Mouse (Mus musculus) adrenal gland, adult (tissue): ENCODE measurements at regions not wholly inside any gene's neighbourhood (a gene's known extent, or its start where the extent isn't known, plus 50 kb on each side); places are given as distances from the start of the nearest gene placed in this dataset.
"Not testable (repeated sequence)": the region's sequence is repeated elsewhere in the genome, so short reads cannot be mapped to it uniquely, and the experiment has no call there.

Experiments
- DNase-seq, 2 experiments: peaks; one replicate each; pipeline ENCODE4 v3.0.0; 2022 to 2023; ENCODE audit warnings: low spot score in 1 of 2; ENCODE audit not compliant: inconsistent age in 2 of 2

DNA sequence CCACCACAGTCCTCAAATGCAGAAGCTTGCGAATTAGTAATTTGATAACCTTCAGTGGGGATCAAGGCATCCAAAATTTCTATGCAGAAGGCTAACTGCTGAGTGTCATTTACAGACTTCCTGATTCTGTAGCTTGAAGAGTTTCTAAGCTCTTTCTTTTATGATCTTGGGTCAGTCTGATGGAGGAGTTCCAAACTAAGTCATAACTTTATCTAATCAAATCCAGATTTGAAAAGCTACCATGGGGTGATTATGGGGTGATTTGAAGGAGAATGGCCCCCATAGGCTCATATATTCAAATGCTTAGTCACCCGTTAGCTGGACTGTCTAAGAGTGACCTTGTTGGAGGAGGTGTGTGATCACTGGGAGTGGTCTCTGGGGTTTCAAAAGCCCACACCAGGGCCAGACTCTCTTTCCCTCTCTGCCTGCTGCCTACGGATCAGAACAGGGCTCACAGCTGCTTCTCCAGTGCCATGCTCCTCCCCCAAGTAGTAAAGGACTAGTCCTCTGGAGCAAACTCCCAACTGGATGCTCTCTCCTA, 152.0 kb upstream of the Supt20 start:
- DNase-seq = no peak

DNA sequence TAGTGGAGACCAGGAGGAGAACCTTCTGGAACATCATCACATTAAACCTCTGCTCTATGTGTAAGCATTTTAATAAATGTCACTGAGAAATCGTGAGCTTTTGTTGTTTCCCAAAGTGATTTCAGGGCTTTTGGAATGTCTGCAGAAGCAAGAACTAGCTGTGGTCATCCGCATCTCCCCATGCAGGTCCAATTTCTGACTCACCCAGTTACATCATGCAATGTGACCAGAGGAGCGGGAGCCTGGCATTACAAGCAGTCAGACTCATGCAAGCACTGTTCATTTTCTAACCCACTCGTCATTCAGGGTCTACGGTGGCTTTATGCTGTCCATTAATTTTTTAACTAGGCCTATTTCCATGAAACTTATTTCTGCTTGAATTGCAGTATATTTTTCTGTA, 151.2 kb upstream of the Supt20 start:
- DNase-seq = no peak

DNA sequence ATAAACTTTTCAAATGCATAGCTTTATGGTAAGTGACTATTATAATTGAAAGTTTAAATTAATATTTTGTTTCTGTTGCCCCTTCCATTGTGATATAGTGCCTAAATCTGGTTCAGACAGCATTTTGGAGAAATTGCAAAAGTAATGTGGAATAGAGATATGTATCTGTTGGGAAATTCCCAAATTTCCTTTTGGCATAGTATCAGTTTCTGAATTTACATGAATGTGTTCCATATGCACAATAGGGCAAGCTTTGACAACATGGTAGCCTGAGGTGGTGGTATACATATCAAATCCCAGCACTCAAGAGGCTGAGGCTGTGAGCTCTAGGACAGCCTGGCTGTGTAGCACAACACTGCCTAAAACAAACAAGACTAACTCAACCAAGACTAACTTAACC, 147.2 kb upstream of the Supt20 start:
- DNase-seq = no peak

DNA sequence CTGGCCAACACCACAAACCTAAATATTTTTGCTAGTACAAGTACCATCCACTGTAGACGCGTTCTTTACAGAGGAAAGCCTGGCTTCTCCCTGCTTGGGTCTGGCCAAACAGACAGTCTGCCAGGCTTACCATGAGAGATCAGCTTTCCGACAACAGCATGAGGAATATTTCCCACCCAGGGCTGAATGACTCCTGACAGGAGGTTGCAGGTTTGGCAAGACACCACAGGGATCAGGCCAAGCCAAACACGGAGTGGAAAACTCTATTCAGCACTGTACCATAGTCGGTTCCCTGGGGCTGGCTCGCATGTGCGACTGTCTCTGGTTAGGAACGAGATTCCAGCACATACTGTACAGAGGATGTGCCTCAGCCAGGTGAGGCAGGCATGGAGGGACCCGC, 140.7 kb upstream of the Supt20 start:
- DNase-seq = no peak

DNA sequence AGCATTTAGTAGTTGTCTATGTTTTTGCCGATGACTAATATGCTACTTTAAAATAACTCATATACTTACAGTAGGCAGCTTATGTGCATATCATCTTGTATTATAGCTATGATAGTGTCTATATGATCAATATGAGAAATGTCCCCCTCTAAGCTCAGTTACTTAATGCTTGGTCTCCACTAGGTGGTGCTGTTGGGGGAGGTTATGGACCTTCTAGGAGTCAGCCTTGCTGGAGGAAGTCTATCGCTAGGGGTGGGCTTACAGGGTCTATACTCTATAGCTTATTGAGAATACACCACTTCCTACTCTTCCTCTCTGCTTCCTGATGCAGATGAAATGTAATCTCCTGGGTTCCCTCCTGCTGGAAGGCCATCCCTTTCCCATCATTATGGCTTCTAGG, 136.7 kb upstream of the Supt20 start:
- no peak for DNase-seq

DNA sequence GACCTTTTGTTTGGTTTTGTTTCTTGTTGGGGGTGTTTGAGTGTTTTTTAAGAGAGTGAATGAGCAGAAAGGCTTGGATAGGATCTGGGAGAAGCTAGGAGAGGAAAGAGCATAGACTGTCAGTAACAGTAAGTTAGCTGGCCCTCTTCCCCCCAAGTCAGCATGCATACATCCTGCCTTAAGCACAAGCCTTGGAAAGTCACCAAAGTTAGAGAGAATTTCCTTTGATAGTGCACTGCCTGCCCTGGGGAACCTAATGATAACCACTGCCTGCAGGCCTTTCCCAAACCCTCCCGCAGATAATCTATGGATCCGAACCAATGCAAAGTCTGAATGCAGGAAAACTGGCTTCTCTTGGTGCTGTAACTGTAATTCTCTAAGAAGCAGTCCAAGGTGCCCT, 133.6 kb upstream of the Supt20 start:
- DNase-seq = no peak

DNA sequence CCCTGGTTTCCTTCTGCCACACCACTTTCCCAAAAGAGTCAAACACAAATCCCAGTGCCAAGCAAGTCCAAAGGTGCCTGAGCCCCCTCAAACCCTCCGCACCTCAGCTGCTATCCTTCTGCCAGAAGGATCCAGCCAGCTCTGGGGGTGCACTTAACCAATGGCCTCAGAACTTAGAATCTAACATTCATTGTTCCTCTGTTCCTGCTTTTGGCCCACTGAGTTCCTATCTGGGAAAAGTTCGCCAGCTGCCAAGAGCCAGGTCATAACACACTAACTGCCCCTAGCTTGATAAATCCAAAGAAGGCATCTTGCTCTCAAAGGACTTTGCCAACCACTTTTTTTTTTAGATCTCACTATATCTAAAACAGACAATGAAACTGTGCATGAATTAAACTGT, 133.1 kb upstream of the Supt20 start:
- no peak for DNase-seq

DNA sequence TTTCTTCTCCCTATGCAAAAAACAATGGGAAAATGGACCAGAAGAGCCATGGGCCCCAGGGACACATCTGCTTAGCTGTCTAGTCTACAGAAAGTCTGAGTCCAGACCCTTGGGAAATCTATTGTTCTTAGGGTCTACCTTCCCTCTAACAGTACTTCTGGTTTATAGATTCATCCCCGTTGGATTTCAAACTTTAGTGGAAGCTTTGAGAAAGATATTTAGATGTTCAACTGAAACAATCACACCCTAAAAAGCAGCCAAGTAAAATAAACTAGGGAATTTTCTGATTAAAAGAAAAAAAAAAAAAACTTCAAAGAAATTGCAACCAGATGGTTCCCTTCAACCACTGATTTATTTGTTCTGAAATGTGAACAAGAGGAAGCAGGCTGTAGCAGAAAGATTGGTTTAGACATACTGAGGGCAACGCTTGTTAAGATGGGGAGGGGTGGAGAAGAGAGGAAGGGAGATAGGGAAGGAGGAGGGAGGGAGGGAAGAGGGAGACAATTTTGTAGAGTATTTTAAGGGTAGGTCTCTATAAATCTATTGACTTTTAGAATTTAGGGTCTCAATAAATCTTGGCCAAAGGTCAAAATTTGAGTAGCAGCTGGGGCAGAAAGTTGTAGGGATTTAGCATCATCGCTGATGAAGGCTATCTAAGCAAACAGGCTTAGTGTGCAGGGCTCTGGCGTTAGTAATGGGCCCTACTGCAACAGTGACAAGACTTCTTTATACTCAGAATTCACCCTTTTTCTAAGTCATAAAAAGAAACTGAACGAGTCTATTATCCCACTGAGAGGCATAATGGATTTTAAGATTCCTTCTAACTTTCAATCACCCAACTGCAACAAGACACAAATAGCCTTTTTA, 132.3 kb upstream of the Supt20 start:
- DNase-seq = no peak

DNA sequence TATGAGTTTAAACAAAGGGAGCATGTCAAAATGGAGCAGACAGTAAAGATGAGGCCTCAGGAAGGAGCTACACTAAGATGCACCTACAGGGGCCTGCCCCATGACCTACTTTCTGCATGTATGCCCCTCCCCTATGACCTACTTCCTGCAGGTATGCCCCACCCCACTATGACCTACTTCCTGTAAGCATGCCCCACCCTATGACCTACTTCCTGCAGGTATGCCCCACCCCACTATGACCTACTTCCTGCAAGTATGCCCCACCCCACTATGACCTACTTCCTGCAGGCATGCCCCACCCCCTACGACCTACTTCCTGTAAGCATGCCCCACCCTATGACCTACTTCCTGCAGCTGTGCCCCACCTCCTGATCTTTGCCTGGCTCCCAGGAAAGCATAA, 125.3 kb upstream of the Supt20 start:
- no peak for DNase-seq

DNA sequence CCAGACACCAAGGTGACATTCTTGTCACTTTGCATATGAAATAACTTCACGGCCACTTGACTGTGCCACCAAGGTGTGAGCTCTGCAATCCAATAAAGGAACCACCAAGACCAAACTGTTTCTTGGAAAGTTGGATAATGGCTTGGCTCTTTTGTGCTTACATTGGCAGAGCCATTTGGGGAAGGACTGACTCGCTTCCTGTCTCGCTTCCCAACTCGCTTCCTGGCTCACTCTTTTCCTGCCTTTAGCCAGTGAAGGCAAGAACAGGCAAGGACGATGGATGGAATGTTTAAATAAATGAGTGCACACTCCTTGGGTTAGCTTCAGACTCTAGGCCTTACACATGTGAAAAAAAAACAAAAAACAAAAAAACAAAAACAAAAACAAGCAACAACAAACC, 124.5 kb upstream of the Supt20 start:
- DNase-seq = no peak

DNA sequence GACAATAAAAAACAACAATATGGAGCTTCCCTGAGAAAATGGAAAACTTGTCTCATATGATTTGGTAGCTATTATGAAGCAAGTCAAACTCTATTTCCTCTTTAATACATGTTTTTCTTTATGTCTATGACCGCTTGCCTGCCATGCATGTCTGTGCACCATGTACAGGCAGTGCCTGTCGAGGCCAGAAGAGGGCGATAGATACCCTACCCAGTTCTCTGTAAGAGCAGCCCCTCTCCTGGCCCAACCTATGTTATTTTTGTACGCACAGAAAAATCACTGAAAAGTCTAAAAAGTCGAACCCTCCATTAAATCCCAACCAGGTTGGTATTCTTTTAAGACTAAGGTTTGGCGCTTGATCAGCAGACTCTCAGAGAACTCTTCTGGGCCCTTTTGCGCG, 122.1 kb upstream of the Supt20 start:
- no peak for DNase-seq

DNA sequence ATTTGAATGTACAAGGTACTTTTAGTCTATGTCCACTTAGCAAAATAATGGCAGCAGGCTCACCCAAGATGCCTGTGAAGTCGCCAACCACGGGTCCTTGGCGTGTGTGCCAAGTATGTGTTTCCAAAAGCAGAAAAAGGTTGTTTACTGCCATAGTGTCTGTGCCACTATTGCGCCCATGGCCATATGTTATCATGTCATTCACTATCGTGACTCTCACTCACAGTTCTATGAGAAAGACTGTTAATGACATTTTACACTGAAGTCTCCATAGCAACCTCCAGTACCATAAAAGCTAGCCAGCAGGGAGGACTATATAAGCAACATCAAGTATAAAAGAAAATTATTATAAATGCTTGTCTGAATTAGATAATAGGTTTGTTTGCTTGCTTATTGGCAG, 114.8 kb upstream of the Supt20 start:
- DNase-seq = no peak

DNA sequence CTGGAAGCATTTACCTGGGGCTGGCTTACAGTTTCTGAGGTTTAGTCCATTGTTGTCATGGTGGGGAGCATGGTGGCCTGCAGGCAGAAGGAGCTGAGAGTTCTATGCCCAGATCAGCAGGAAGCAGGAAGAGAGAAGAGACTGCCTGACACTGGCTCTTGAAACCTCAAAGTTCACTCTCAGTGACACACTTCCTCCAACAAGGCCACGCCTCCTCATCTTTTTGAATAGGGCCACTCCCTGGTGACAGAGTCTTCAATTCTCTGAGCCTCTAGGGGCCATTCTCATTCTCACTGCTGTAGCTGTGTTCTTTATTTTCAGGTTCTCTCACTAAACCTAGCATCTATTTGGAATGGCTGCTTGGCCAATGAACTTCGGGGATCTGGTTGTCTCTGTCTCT, 113.2 kb upstream of the Supt20 start:
- no peak for DNase-seq

DNA sequence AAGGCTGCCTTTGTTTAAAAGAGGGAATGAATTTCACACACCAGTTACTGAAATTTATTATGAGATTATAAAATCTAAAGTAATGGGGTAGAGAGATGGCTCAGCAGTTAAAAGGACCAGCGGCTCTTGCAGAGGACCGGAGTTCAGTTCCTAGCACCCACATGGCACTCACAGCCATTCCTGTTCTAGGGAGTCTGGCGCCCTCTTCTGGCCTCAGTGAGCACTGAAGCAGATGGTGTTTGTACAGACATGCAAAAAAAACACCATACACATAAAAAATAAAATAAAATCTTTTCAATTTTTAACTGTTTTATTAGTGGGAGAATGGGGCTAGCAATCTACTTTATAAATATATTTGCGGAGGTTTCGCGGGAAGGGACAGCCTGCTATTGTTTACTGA, 112.3 kb upstream of the Supt20 start:
- DNase-seq = no peak

DNA sequence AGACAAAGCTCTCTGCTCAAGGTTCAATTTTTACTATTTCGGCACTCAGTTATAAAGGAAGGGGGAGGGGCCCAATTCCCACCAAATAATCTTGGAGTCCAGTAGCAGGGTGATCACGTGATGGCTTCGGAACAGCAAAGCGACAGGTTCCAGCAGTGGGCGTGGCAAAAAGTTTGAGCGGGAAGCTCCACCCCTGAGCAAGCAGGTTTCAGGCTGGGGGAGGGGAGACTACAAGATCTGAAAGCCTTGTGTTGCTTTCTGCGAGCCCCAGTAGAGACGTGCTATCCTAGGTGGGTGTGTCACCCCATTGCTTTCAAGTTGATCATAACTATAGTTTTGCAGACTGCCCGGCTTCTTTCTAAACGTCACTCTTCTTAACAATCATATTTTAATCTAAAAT, 106.8 kb upstream of the Supt20 start:
- not testable (repeated sequence) for DNase-seq

DNA sequence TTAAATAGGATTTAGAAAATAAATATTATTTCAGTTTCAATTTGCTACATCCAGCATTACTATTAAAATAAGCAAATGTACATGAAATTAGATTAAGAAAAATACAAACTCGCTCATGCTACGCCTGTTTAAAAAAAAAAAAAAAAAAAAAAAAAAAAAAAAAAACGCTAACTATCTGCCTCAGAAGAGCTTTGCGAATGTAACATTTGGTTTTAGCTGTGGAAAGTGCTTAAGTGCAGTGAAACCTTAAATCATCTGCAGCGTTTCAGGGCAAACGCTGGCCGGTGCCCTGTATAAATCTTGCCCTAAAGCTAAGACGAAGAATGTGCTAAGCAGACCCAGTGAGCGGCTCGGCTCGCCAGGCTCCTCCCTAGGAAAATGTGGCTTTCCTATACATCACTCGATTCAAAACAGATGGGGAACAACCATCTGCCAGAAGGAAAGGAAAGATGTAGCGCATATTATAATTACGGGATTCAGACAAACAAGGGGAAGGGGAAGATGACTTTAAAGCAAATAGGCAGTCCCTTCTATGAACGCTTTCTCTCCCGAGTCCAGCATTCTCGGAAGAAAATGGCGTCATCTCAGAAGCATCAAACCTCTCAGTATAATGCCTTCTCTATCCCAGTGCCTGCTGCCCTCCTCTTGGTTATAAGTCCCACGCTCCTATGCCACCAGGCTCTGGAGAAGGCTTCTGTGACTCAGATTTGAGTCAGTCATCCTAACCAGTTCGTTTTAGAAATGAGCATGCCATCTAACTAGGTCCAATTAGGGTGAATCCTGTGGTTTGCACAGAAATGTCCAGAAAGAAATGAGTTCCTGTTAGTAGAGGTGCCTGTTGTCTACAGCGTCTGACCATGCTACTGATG, 105.2 kb upstream of the Supt20 start:
- no peak for DNase-seq

DNA sequence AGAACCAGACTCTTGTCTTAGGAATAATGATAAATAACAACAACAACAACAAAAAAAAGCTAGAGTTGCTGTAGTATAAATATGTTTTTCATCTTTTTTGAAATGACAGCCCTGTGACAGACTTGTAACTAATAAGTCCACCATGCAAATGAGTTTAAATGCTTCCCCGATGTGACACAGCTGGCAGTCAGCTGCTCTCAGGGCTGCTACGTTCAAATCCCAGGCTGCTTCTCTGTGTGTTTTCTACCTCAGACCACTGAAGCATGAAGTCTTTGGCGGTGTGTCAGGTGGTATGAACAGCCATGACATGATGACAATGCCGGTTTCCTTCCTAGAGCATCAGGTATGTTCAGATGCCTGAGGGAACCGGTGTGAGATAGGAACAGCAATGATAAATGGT, 104.4 kb upstream of the Supt20 start:
- DNase-seq = no peak

DNA sequence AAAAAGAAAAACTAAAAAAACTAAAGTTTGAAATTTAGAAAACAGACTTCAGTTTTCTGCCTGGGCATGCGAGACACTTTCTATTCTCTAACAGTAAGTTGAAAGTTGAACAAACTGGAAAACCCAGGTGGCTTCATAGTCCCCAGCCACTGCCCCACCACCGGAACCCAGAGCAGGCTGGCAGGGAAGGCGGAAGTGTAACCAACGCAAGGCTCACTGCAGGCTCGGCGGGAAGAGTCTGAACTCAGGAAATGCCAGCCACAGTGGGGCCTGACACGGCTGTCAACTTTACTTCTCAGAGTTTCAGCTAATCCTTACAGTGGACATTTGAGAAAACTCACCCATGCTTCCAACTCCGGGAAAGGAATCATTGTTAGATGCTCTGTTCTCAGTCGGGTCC, 102.6 kb upstream of the Supt20 start:
- DNase-seq = no peak

DNA sequence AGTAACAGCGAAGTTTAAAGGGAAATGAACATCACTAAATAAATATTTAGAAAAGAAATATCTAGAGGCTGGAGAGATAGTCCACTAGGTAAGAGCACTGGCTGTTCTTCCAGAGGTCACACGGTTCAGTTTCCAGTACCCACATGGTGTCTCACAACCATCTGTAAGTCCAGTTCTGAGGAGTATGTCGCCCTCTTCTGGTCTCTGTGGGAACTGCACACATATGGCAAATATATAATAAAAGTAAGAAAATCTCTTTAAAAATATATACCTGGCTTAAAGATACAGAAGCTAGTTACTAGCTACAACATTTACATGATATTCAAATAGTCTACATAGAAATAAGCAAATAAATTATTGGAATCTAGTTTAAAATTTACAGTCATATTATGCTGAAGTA, 101.4 kb upstream of the Supt20 start:
- no peak for DNase-seq

DNA sequence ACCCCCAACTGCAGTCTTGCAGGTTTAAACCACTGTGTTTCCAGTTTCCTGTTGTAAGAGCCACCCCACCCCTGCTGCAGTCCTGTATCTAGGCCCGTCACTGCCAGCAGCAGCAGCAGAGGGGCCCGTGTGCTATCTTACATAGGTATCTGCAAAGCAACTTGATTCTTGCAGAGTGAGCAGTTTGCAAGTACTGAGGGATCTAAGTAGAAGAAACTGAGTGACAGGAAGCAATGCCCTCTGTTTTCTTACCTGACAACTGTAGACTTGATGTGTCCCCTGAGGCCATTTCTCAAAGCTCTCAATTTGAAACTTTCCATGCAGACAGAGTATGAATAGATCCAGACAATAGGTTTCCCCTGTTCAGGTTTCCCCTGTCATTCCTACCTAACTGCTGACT, 100.5 kb upstream of the Supt20 start:
- DNase-seq = no peak

DNA sequence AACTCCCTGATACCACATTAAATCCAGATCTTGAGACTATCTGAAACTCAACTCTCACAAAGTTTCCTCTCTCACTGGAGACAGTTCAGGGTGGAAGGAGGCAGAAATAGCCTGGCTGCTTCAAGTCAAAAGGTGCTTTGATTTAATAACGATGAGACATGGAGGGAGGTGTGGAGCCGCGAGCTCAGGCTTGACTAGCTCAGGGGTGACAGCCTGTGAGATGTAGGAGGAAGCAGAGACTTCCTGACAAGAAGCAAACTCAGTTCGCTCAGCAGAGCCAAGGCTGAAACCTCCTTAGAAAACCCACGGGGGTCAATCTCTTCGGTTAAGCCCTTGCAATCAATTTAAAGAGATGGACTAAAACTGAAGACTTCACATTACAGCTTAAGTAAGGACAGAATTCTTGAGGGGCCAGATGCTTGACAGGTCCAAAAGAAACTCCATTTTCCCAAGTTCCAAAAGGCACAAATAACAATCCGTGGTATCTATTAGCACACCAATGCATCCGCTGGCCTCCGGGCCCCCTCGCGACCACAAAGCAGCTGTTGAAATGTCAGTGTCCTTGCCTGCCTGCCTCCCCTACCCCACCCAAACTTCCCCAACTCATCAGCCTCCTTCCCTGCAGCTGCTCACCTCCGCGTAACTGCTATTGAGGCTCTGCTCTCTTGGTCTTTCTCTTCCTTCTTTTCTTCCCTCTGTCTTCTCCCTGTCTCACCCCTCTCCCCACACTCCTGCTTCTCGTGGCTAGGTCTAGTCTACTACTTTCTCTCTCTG, 99.8 kb upstream of the Supt20 start:
- DNase-seq = no peak
